In genomic region chr12:87199973-87200586, GRCm38 (mm10) we compare ENCODE assay signal across 8 mouse cellular contexts. TPM values are rescaled to one million over a fixed set of nuclear protein-coding genes. Genes with fewer than 3 reads are reported as not detected.
DNase-seq lines count a peak whose midpoint lies in the region; ATAC-seq and TF ChIP-seq lines count a peak whose summit lies in the region.

TSS of gene Tmed8 (minus strand) at chr12:87200454.

- TF ChIP-seq CTCF in brain, embryonic 14.5 days (IDR thresholded peaks at IDR 0.05; ENCODE audit: borderline replicate concordance, extremely low read depth, insufficient read depth, insufficient read length): no peak

- peak; percentile 89 for DNase-seq in CD4-positive, CD25-positive, alpha-beta regulatory T cell, adult 2 months (ENCODE audit: low read depth, low spot score)
- peak; percentile 95 for DNase-seq in brain, embryonic 14.5 days (ENCODE audit: low read depth)
- peak; percentile 88 for DNase-seq in forebrain, embryonic 10.5 days (ENCODE audit: extremely low spot score, low spot score)
- peak; percentile 78 to 91 for DNase-seq in kidney, postnatal 25 days
- DNase-seq in liver, embryonic 13.5 days: peak; percentile 61
- peak; percentile 62 to 78 for DNase-seq in natural killer cell, adult 2 months (ENCODE audit: low spot score in 2 of 2)

- whole genome bisulfite sequencing in forebrain, embryonic 10.5 days: under 1% methylated on average over 69 of the region's 70 CpGs
- WGBS in heart, embryonic 15.5 days: under 1% methylated on average over 68 of the region's 70 CpGs
- WGBS in liver, embryonic 13.5 days (ENCODE audit: insufficient replicate concordance): under 1% methylated on average over 57 of the region's 70 CpGs
- WGBS in stomach, embryonic 14.5 days: under 1% methylated on average over 68 of the region's 70 CpGs

- peak within 1 kb of the TSS; percentile 95 for H3K4me2 ChIP-seq in heart, embryonic 15.5 days
- peak within 1 kb of the TSS; percentile 95 for H3K4me2 ChIP-seq in liver, embryonic 13.5 days
- H3K4me2 ChIP-seq in stomach, embryonic 14.5 days (replicated peaks; ENCODE audit: low read depth, low read length): peak within 1 kb of the TSS; percentile 87

- peak within 1 kb of the TSS; percentile 93 for H3K4me3 ChIP-seq in forebrain, embryonic 10.5 days
- peak within 1 kb of the TSS; percentile 86 for H3K4me3 ChIP-seq in heart, embryonic 15.5 days
- peak within 1 kb of the TSS; percentile 74 for H3K4me3 ChIP-seq in liver, embryonic 13.5 days (replicated peaks)
- peak within 1 kb of the TSS; percentile 92 for H3K4me3 ChIP-seq in stomach, embryonic 14.5 days (ENCODE audit: low read depth, low read length)

- TF ChIP-seq POLR2A in brain, embryonic 14.5 days (IDR thresholded peaks at IDR 0.05; ENCODE audit: borderline replicate concordance, extremely low read depth, insufficient read depth, insufficient read length, poor library complexity, severe bottlenecking): 0 out of 2 replicates have a peak, but pooled peaks have one; percentile 47

- peaks cover 23% of the 10 kb centered on the region for H3K4me1 ChIP-seq in forebrain, embryonic 10.5 days
- H3K4me1 ChIP-seq in heart, embryonic 15.5 days (replicated peaks): peaks cover 6% of the 10 kb centered on the region
- H3K4me1 ChIP-seq in liver, embryonic 13.5 days (replicated peaks): peaks cover 23% of the 10 kb centered on the region
- H3K4me1 ChIP-seq in stomach, embryonic 14.5 days (ENCODE audit: control insufficient read depth, insufficient read depth, low read length): peaks cover 6% of the 10 kb centered on the region; the same call in 1 of the 2 replicates

- no peaks in the 10 kb centered on the region for H3K36me3 ChIP-seq in forebrain, embryonic 10.5 days (replicated peaks)
- H3K36me3 ChIP-seq in heart, embryonic 15.5 days: no peaks in the 10 kb centered on the region
- H3K36me3 ChIP-seq in liver, embryonic 13.5 days: no peaks in the 10 kb centered on the region
- H3K36me3 ChIP-seq in stomach, embryonic 14.5 days (ENCODE audit: control insufficient read depth, insufficient read depth, low read length): no peaks in the 10 kb centered on the region

- peak; percentile 87 for ATAC-seq in heart, embryonic 15.5 days (replicated peaks; ENCODE audit: insufficient number of reproducible peaks, insufficient read depth, low FRiP score, low read depth)
- peak; percentile 81 for ATAC-seq in liver, embryonic 13.5 days (ENCODE audit: low read depth)
- ATAC-seq in stomach, embryonic 14.5 days (ENCODE audit: insufficient number of reproducible peaks, insufficient read depth, low FRiP score, low read depth): peak; percentile 94

- H3K9me3 ChIP-seq in forebrain, embryonic 10.5 days: no peaks in the 10 kb centered on the region
- H3K9me3 ChIP-seq in heart, embryonic 15.5 days (replicated peaks): no peaks in the 10 kb centered on the region
- H3K9me3 ChIP-seq in liver, embryonic 13.5 days (replicated peaks): no peaks in the 10 kb centered on the region
- no peaks in the 10 kb centered on the region for H3K9me3 ChIP-seq in stomach, embryonic 14.5 days (ENCODE audit: control insufficient read depth, low read depth, low read length)

- no peaks in the 10 kb centered on the region; the same call in 1 of the 2 replicates for H3K27me3 ChIP-seq in forebrain, embryonic 10.5 days (ENCODE audit: poor library complexity, severe bottlenecking)
- no peaks in the 10 kb centered on the region for H3K27me3 ChIP-seq in heart, embryonic 15.5 days
- H3K27me3 ChIP-seq in liver, embryonic 13.5 days: peaks cover 31% of the 10 kb centered on the region
- H3K27me3 ChIP-seq in stomach, embryonic 14.5 days (ENCODE audit: control insufficient read depth, insufficient read depth, low read length): no peaks in the 10 kb centered on the region

- H3K9ac ChIP-seq in heart, embryonic 15.5 days: peak within 1 kb of the TSS; percentile 88
- peak within 1 kb of the TSS; percentile 79 for H3K9ac ChIP-seq in liver, embryonic 13.5 days
- peak within 1 kb of the TSS; percentile 86 for H3K9ac ChIP-seq in stomach, embryonic 14.5 days (replicated peaks; ENCODE audit: low read depth, low read length)

- peak within 1 kb of the TSS; percentile 92 for H3K27ac ChIP-seq in forebrain, embryonic 10.5 days
- peak within 1 kb of the TSS; percentile 65 for H3K27ac ChIP-seq in heart, embryonic 15.5 days
- H3K27ac ChIP-seq in liver, embryonic 13.5 days: no peak within 1 kb of the TSS
- peak within 1 kb of the TSS; percentile 71; the same call in 1 of the 2 replicates for H3K27ac ChIP-seq in stomach, embryonic 14.5 days (ENCODE audit: low read length)

RNA-seq across cellular contexts. Expression of gene Tmed8, which starts in this region (rescaled TPM):
- polyA plus RNA-seq in brain, embryonic 14.5 days (2012; rRNA removed): 11.7 and 13.9 TPM in 2 replicates
- 3.5 and 3.7 TPM in 2 replicates for polyA plus RNA-seq in forebrain, embryonic 10.5 days (2016; fragmentation: Nextera tagmentation; extraction: Ambion mirVana)
- polyA plus RNA-seq in heart, embryonic 15.5 days (2015; fragmentation: Nextera tagmentation; extraction: Ambion mirVana): 1.6 TPM in 2 replicates
- polyA plus RNA-seq in liver, embryonic 13.5 days (2015; fragmentation: Nextera tagmentation; extraction: Ambion mirVana): 0.43 and 0.58 TPM in 2 replicates
- polyA plus RNA-seq in stomach, embryonic 14.5 days (2014; fragmentation: Nextera tagmentation; extraction: Ambion mirVana): 3.0 and 3.4 TPM in 2 replicates

Comparison
In these comparisons a context has a peak if more than half of its experiments do, and no peak if none do; other contexts are left out.
1. Peak in DNase-seq, ATAC-seq, H3K4me3 ChIP-seq, H3K9ac ChIP-seq and H3K4me2 ChIP-seq in liver, embryonic 13.5 days; RNA of the gene not detected or under 1 TPM.